ENCODE assay signal across 29 mouse cellular contexts in the genomic region with DNA sequence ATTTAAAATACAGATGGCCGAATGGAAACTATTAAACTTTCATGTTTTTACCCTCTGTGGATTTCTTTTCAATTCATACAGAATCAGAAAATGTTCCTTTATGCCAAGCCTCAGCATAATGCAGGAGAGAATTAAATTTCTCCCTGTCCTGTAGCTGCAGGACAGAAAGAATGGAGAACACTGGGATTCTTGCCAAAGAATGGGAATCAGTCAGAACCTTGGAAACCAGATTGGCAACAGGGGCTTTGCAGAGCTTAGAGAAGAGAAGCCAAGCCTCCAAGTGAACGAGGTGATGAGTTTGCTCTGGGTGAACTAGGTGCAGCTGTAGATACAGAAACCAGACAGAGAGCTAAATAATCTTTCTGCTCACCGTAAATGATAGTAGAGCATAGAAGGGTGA.
DNase-seq lines count a peak whose midpoint lies in the region; ATAC-seq and TF ChIP-seq lines count a peak whose summit lies in the region.
"Had no signal": no experiment of that assay in that cellular context is flagged by ENCODE, and none has a peak within 500 bp of the region (broad histone marks: within the 10 kb centered on the region; RNA-seq: fewer than 3 reads in every experiment).

No protein-coding gene starts in this region.

- H3K9ac ChIP-seq in embryonic facial prominence, embryonic 14.5 days (ENCODE audit: low read depth, low read length), result no peak overlapping the region
- no peak overlapping the region for H3K9ac ChIP-seq in midbrain, postnatal 0 days (replicated peaks; ENCODE audit: low read length, poor library complexity, severe bottlenecking)
- H3K9ac ChIP-seq in liver, embryonic 12.5 days, result no peak overlapping the region
- H3K9ac ChIP-seq: embryonic facial prominence, embryonic 12.5 days; forebrain, postnatal 0 days; heart, embryonic 15.5 days; hindbrain, embryonic 14.5 days; kidney, embryonic 15.5 days; liver, embryonic 15.5 days; midbrain, embryonic 15.5 days; neural tube, embryonic 12.5 days had no signal

- ATAC-seq in embryonic facial prominence, embryonic 14.5 days (ENCODE audit: low read depth), result no peak
- ATAC-seq in midbrain, postnatal 0 days (ENCODE audit: low FRiP score), result no peak
- ATAC-seq in liver, embryonic 12.5 days, result no peak
- ATAC-seq: forebrain, postnatal 0 days; midbrain, embryonic 15.5 days had no signal

- TF ChIP-seq CTCF in layer of hippocampus, adult 2 months (conservative IDR thresholded peaks at IDR 0.05), result no peak
- no peak for TF ChIP-seq CTCF in midbrain, postnatal 0 days (IDR thresholded peaks at IDR 0.05)

- H3K4me2 ChIP-seq in embryonic facial prominence, embryonic 14.5 days (ENCODE audit: low read depth, low read length), result no peak overlapping the region
- H3K4me2 ChIP-seq in midbrain, postnatal 0 days (ENCODE audit: low read depth, low read length, poor library complexity, severe bottlenecking), result no peak overlapping the region
- no peak overlapping the region for H3K4me2 ChIP-seq in liver, embryonic 12.5 days
- H3K4me2 ChIP-seq: embryonic facial prominence, embryonic 12.5 days; heart, embryonic 15.5 days; hindbrain, embryonic 14.5 days; kidney, embryonic 15.5 days; liver, embryonic 15.5 days; midbrain, embryonic 15.5 days; neural tube, embryonic 12.5 days had no signal

- DNase-seq in embryonic facial prominence, embryonic 14.5 days (ENCODE audit: low spot score), result peak; percentile 79
- DNase-seq in embryonic facial prominence, embryonic 10.5 days (ENCODE audit: low spot score), result no peak
- no peak for DNase-seq in layer of hippocampus, adult 2 months (ENCODE audit: low spot score in 2 of 2)
- DNase-seq in layer of hippocampus, postnatal 10 days (ENCODE audit: low spot score in 2 of 2), result no peak
- DNase-seq in midbrain, postnatal 0 days (ENCODE audit: low spot score), result peak; percentile 58
- DNase-seq in midbrain, embryonic 10.5 days (ENCODE audit: low spot score), result no peak
- DNase-seq: adrenal gland, postnatal 25 days; cerebellum, adult 8-10 months; cerebellum, postnatal 36 days; forebrain, postnatal 0 days; gastrocnemius, postnatal 10 days; heart, postnatal 36 days; kidney, adult 18-20 months; kidney, postnatal 36 days; layer of hippocampus, postnatal 36 days; left cerebral cortex, postnatal 4 days; liver; lung, postnatal 36 days; thymus, postnatal 4 days had no signal

- H3K4me3 ChIP-seq in embryonic facial prominence, embryonic 14.5 days (ENCODE audit: low read depth, low read length), result no peak overlapping the region
- H3K4me3 ChIP-seq in embryonic facial prominence, embryonic 10.5 days, result no peak overlapping the region
- H3K4me3 ChIP-seq in layer of hippocampus, adult 2 months, result no peak overlapping the region
- no peak overlapping the region for H3K4me3 ChIP-seq in midbrain, postnatal 0 days (ENCODE audit: low read depth, low read length)
- no peak overlapping the region for H3K4me3 ChIP-seq in midbrain, embryonic 10.5 days
- no peak overlapping the region for H3K4me3 ChIP-seq in liver, embryonic 12.5 days
- H3K4me3 ChIP-seq: embryonic facial prominence, embryonic 12.5 days; heart, embryonic 10.5 days; heart, embryonic 15.5 days; kidney, embryonic 15.5 days; liver, embryonic 15.5 days; midbrain, embryonic 15.5 days; myocyte; neural tube, embryonic 12.5 days had no signal

- no peaks in the 10 kb centered on the region for H3K4me1 ChIP-seq in embryonic facial prominence, embryonic 14.5 days (ENCODE audit: control insufficient read depth, insufficient read depth, low read length)
- no peaks in the 10 kb centered on the region for H3K4me1 ChIP-seq in embryonic facial prominence, embryonic 10.5 days
- H3K4me1 ChIP-seq in midbrain, postnatal 0 days (ENCODE audit: insufficient read depth, low read length), result no peaks in the 10 kb centered on the region
- H3K4me1 ChIP-seq in midbrain, embryonic 10.5 days, result no peaks in the 10 kb centered on the region
- H3K4me1 ChIP-seq in liver, embryonic 12.5 days, result no peaks in the 10 kb centered on the region
- H3K4me1 ChIP-seq: embryonic facial prominence, embryonic 12.5 days; heart, embryonic 10.5 days; heart, embryonic 15.5 days; kidney, embryonic 15.5 days; liver, embryonic 15.5 days; midbrain, embryonic 15.5 days; neural tube, embryonic 12.5 days had no signal

- H3K36me3 ChIP-seq in embryonic facial prominence, embryonic 14.5 days (ENCODE audit: control insufficient read depth, insufficient read depth, low read length), result no peaks in the 10 kb centered on the region
- no peaks in the 10 kb centered on the region for H3K36me3 ChIP-seq in embryonic facial prominence, embryonic 10.5 days (replicated peaks)
- H3K36me3 ChIP-seq in midbrain, postnatal 0 days (ENCODE audit: insufficient read depth, low read length), result no peaks in the 10 kb centered on the region
- no peaks in the 10 kb centered on the region for H3K36me3 ChIP-seq in midbrain, embryonic 10.5 days
- H3K36me3 ChIP-seq in liver, embryonic 12.5 days, result no peaks in the 10 kb centered on the region
- H3K36me3 ChIP-seq: embryonic facial prominence, embryonic 12.5 days; heart, embryonic 10.5 days; heart, embryonic 15.5 days; kidney, embryonic 15.5 days; liver, embryonic 15.5 days; midbrain, embryonic 15.5 days; neural tube, embryonic 12.5 days had no signal

- no peaks in the 10 kb centered on the region for H3K9me3 ChIP-seq in embryonic facial prominence, embryonic 14.5 days (ENCODE audit: control insufficient read depth, low read length)
- H3K9me3 ChIP-seq in embryonic facial prominence, embryonic 10.5 days, result no peaks in the 10 kb centered on the region
- H3K9me3 ChIP-seq in midbrain, postnatal 0 days (ENCODE audit: low read length), result no peaks in the 10 kb centered on the region
- H3K9me3 ChIP-seq in midbrain, embryonic 10.5 days (replicated peaks), result no peaks in the 10 kb centered on the region
- H3K9me3 ChIP-seq in liver, embryonic 12.5 days (replicated peaks), result no peaks in the 10 kb centered on the region
- H3K9me3 ChIP-seq: embryonic facial prominence, embryonic 12.5 days; heart, embryonic 10.5 days; heart, embryonic 15.5 days; kidney, embryonic 15.5 days; liver, embryonic 15.5 days; midbrain, embryonic 15.5 days; neural tube, embryonic 12.5 days had no signal

- H3K27ac ChIP-seq in embryonic facial prominence, embryonic 14.5 days (replicated peaks; ENCODE audit: low read depth, low read length), result no peak overlapping the region
- no peak overlapping the region for H3K27ac ChIP-seq in embryonic facial prominence, embryonic 10.5 days (replicated peaks)
- peak overlapping the region; percentile 23; the same call in 1 of the 2 replicates for H3K27ac ChIP-seq in layer of hippocampus, adult 2 months
- H3K27ac ChIP-seq in midbrain, postnatal 0 days (ENCODE audit: low read depth, low read length), result no peak overlapping the region
- H3K27ac ChIP-seq in midbrain, embryonic 10.5 days (replicated peaks), result no peak overlapping the region
- no peak overlapping the region for H3K27ac ChIP-seq in liver, embryonic 12.5 days
- H3K27ac ChIP-seq: embryonic facial prominence, embryonic 12.5 days; heart, embryonic 10.5 days; heart, embryonic 15.5 days; hindbrain, embryonic 14.5 days; kidney, embryonic 15.5 days; liver, embryonic 15.5 days; midbrain, embryonic 15.5 days; neural tube, embryonic 12.5 days had no signal

- no peaks in the 10 kb centered on the region for H3K27me3 ChIP-seq in embryonic facial prominence, embryonic 14.5 days (replicated peaks; ENCODE audit: control insufficient read depth, insufficient read depth, low read length)
- H3K27me3 ChIP-seq in embryonic facial prominence, embryonic 10.5 days (replicated peaks; ENCODE audit: low read depth, poor library complexity, severe bottlenecking), result no peaks in the 10 kb centered on the region
- H3K27me3 ChIP-seq in midbrain, postnatal 0 days (ENCODE audit: insufficient read depth, low read length), result no peaks in the 10 kb centered on the region
- no peaks in the 10 kb centered on the region for H3K27me3 ChIP-seq in midbrain, embryonic 10.5 days (ENCODE audit: low read depth, poor library complexity, severe bottlenecking)
- H3K27me3 ChIP-seq in liver, embryonic 12.5 days (replicated peaks), result no peaks in the 10 kb centered on the region
- H3K27me3 ChIP-seq: embryonic facial prominence, embryonic 12.5 days; heart, embryonic 15.5 days; kidney, embryonic 15.5 days; liver, embryonic 15.5 days; midbrain, embryonic 15.5 days; neural tube, embryonic 12.5 days had no signal

- 53% methylated on average over 3 of the region's 3 CpGs for WGBS in embryonic facial prominence, embryonic 14.5 days
- 82% methylated on average over 3 of the region's 3 CpGs for WGBS in embryonic facial prominence, embryonic 10.5 days
- WGBS in midbrain, postnatal 0 days, result 46% methylated on average over 3 of the region's 3 CpGs
- WGBS in midbrain, embryonic 10.5 days, result 79% methylated on average over 3 of the region's 3 CpGs
- WGBS in liver, embryonic 12.5 days (ENCODE audit: insufficient replicate concordance), result 53% methylated on average over 3 of the region's 3 CpGs

Comparison
In these comparisons a context has a peak if more than half of its experiments do, and no peak if none do; other contexts are left out.
1. DNase-seq: peak in embryonic facial prominence, embryonic 14.5 days (single experiment) and midbrain, postnatal 0 days (single experiment); none in embryonic facial prominence, embryonic 10.5 days (single experiment), layer of hippocampus, adult 2 months (0 of 2), layer of hippocampus, postnatal 10 days (0 of 2) and midbrain, embryonic 10.5 days (single experiment).